Mouse (Mus musculus) regulatory T cell (primary cell): ENCODE data around the gene Adra1d.

ENCODE experiments used
- in situ Hi-C: fragments of 300-600 bp; cut with MboI, MseI; formaldehyde crosslinking; loops from one replicate; pipeline ENCODE4 v1.15.1; 2025; ENCODE audit warnings: high pct_unique_total_duplicates

Gene Adra1d

GRCm38 (mm10) chr2:131541686-131542085 is 20.4 kb downstream of the Adra1d start:
- in situ Hi-C loops, result no loop called here

GRCm38 (mm10) chr2:131539780-131540179 is 22.3 kb downstream of the Adra1d start:
- in situ Hi-C loops, result loop anchor here (5.0 kb wide), 1 partner anchor 452 kb away; the partner anchor contains the start of gene Siglec1

GRCm38 (mm10) chr2:131538341-131538740 is 23.7 kb downstream of the Adra1d start:
- in situ Hi-C loops, result loop anchor here (5.0 kb wide), 1 partner anchor 451 kb away; the partner anchor contains the start of gene Siglec1

GRCm38 (mm10) chr2:131535168-131535567 is 26.9 kb downstream of the Adra1d start:
- in situ Hi-C loops, result loop anchor here (5.0 kb wide), 1 partner anchor 448 kb away; the partner anchor contains the start of gene Siglec1

- in situ Hi-C loops, result no loop called here
These were observed 30.8 kb downstream of the Adra1d start for GRCm38 (mm10) chr2:131531271-131531670.

GRCm38 (mm10) chr2:131530623-131531008 is 31.5 kb downstream of the Adra1d start:
- in situ Hi-C loops, result no loop called here

GRCm38 (mm10) chr2:131529898-131530622 is 32.0 kb downstream of the Adra1d start:
- in situ Hi-C loops, result loop anchor here (10.0 kb wide), 2 partner anchors 255 to 345 kb away; partner anchors contain the start of genes Cdc25b, Cenpb and Spef1

GRCm38 (mm10) chr2:131527061-131527460 is 35.0 kb downstream of the Adra1d start:
- in situ Hi-C loops, result loop anchor here (10.0 kb wide), 2 partner anchors 252 to 342 kb away; partner anchors contain the start of genes Cdc25b, Cenpb and Spef1

GRCm38 (mm10) chr2:131520743-131521142 is 41.3 kb downstream of the Adra1d start:
- in situ Hi-C loops, result loop anchor here (10.0 kb wide), 2 partner anchors 246 to 336 kb away; partner anchors contain the start of genes Cdc25b, Cenpb and Spef1

GRCm38 (mm10) chr2:131518790-131519189 is 43.3 kb downstream of the Adra1d start:
- in situ Hi-C loops, result loop anchor here (10.0 kb wide), 1 partner anchor 424 kb away; no protein-coding TSS in a partner anchor

- in situ Hi-C loops, result loop anchor here (10.0 kb wide), 1 partner anchor 423 kb away; no protein-coding TSS in a partner anchor
These were observed 44.5 kb downstream of the Adra1d start for GRCm38 (mm10) chr2:131517550-131517949.

GRCm38 (mm10) chr2:131514055-131514621 is 47.9 kb downstream of the Adra1d start:
- in situ Hi-C loops, result loop anchor here (10.0 kb wide), 1 partner anchor 419 kb away; no protein-coding TSS in a partner anchor

GRCm38 (mm10) chr2:131513477-131513876 is 48.6 kb downstream of the Adra1d start:
- in situ Hi-C loops, result loop anchor here (10.0 kb wide), 1 partner anchor 419 kb away; no protein-coding TSS in a partner anchor

- in situ Hi-C loops, result loop anchor here (10.0 kb wide), 1 partner anchor 416 kb away; no protein-coding TSS in a partner anchor
These were observed 51.6 kb downstream of the Adra1d start for GRCm38 (mm10) chr2:131510531-131510930.

GRCm38 (mm10) chr2:131509671-131510313 is 52.3 kb downstream of the Adra1d start:
- in situ Hi-C loops, result loop anchor here (5.0 to 10.0 kb wide), 2 partner anchors 77 to 415 kb away; no protein-coding TSS in a partner anchor

GRCm38 (mm10) chr2:131508501-131508900 is 53.6 kb downstream of the Adra1d start:
- in situ Hi-C loops, result loop anchor here (5.0 kb wide), 1 partner anchor 76 kb away; no protein-coding TSS in a partner anchor

GRCm38 (mm10) chr2:131506358-131506757 is 55.7 kb downstream of the Adra1d start:
- in situ Hi-C loops, result loop anchor here (5.0 kb wide), 1 partner anchor 74 kb away; no protein-coding TSS in a partner anchor

- in situ Hi-C loops, result loop anchor here (5.0 kb wide), 1 partner anchor 73 kb away; no protein-coding TSS in a partner anchor
These were observed 56.7 kb downstream of the Adra1d start for GRCm38 (mm10) chr2:131505431-131505830.

- in situ Hi-C loops, result no loop called here
These were observed 59.5 kb downstream of the Adra1d start for GRCm38 (mm10) chr2:131502561-131502960.

GRCm38 (mm10) chr2:131501886-131502285 is 60.2 kb downstream of the Adra1d start:
- in situ Hi-C loops, result no loop called here

- in situ Hi-C loops, result no loop called here
These were observed 62.7 kb downstream of the Adra1d start for GRCm38 (mm10) chr2:131499290-131499845.
